Mouse (Mus musculus): ENCODE measurements around the gene Dennd1c. TPM values are rescaled to one million over a fixed set of nuclear protein-coding genes. Genes with fewer than 3 reads are reported as not detected.

Dennd1c gene
- total RNA-seq, 1 experiment: 0.45 TPM

GRCm38 (mm10) chr17:57110005-57110404 lies 31.7 kb upstream of the Dennd1c start:
- Histone ChIP-seq H3K36me3 (ENCODE audit: control insufficient read depth, insufficient read depth, low read length, poor library complexity, severe bottlenecking) (peaks cover 3% of the 10 kb centered on the region; the same call in 1 of the 2 replicates), H3K9me3 (ENCODE audit: control insufficient read depth, insufficient read depth, low read depth, low read length) (no peaks in the 10 kb centered on the region), H3K9ac (ENCODE audit: insufficient read depth, low read depth, low read length, poor library complexity, severe bottlenecking) (no peak overlapping the region), H3K4me3 (ENCODE audit: insufficient read depth in 1 of 2, low read depth in 1 of 2, low read length in 2 of 2, poor library complexity in 1 of 2, severe bottlenecking in 1 of 2) (no peak overlapping the region), H3K4me1 (ENCODE audit: control insufficient read depth in 2 of 2, insufficient read depth in 2 of 2, low read length in 2 of 2, poor library complexity in 1 of 2) (peaks cover 0 to 4% of the 10 kb centered on the region in 2 experiments; a peak in 1 of 4 replicates), H3K27ac (ENCODE audit: insufficient read depth, low read depth, low read length, poor library complexity, severe bottlenecking) (no peak overlapping the region)
- DNase-seq (ENCODE audit: low read depth, low spot score): no peak
- no peak for TF ChIP-seq ZNF384 (IDR thresholded peaks at IDR 0.05; ENCODE audit: low read depth, low read length)
- no peak for TF ChIP-seq CHD2 (IDR thresholded peaks at IDR 0.05; ENCODE audit: low read depth, low read length)
- TF ChIP-seq HCFC1 (IDR thresholded peaks at IDR 0.05; ENCODE audit: borderline replicate concordance, insufficient read depth, low read length): no peak
- TF ChIP-seq MAFK (IDR thresholded peaks at IDR 0.05; ENCODE audit: insufficient read depth, low read depth, low read length): no peak
- TF ChIP-seq ZC3H11A (IDR thresholded peaks at IDR 0.05; ENCODE audit: borderline replicate concordance, low read depth, low read length): no peak
- in situ Hi-C loops (cut with MboI; ENCODE audit: low sequenced_read_pairs in 2 of 2, unreplicated experiment in 2 of 2): no loop called here

GRCm38 (mm10) chr17:57108666-57109171 lies 30.4 kb upstream of the Dennd1c start:
- Histone ChIP-seq H3K9me3 (ENCODE audit: control insufficient read depth, insufficient read depth, low read depth, low read length) (no peaks in the 10 kb centered on the region), H3K27ac (ENCODE audit: insufficient read depth, low read depth, low read length, poor library complexity, severe bottlenecking) (no peak overlapping the region), H3K4me1 (ENCODE audit: control insufficient read depth in 2 of 2, insufficient read depth in 2 of 2, low read length in 2 of 2, poor library complexity in 1 of 2) (peaks cover 0 to 9% of the 10 kb centered on the region in 2 experiments; a peak in 1 of 4 replicates), H3K4me3 (ENCODE audit: insufficient read depth in 1 of 2, low read depth in 1 of 2, low read length in 2 of 2, poor library complexity in 1 of 2, severe bottlenecking in 1 of 2) (no peak overlapping the region), H3K9ac (ENCODE audit: insufficient read depth, low read depth, low read length, poor library complexity, severe bottlenecking) (no peak overlapping the region), H3K36me3 (ENCODE audit: control insufficient read depth, insufficient read depth, low read length, poor library complexity, severe bottlenecking) (peaks cover 3% of the 10 kb centered on the region; the same call in 1 of the 2 replicates)
- in situ Hi-C loops (cut with MboI; ENCODE audit: low sequenced_read_pairs in 2 of 2, unreplicated experiment in 2 of 2): no loop called here
- no peak for TF ChIP-seq HCFC1 (IDR thresholded peaks at IDR 0.05; ENCODE audit: borderline replicate concordance, insufficient read depth, low read length)
- TF ChIP-seq CHD2 (IDR thresholded peaks at IDR 0.05; ENCODE audit: low read depth, low read length): no peak
- TF ChIP-seq ZNF384 (IDR thresholded peaks at IDR 0.05; ENCODE audit: low read depth, low read length): no peak
- no peak for TF ChIP-seq ZC3H11A (IDR thresholded peaks at IDR 0.05; ENCODE audit: borderline replicate concordance, low read depth, low read length)
- TF ChIP-seq MAFK (IDR thresholded peaks at IDR 0.05; ENCODE audit: insufficient read depth, low read depth, low read length): no peak
- DNase-seq (ENCODE audit: low read depth, low spot score): no peak

GRCm38 (mm10) chr17:57108040-57108665 lies 29.8 kb upstream of the Dennd1c start:
- in situ Hi-C loops (cut with MboI; ENCODE audit: low sequenced_read_pairs in 2 of 2, unreplicated experiment in 2 of 2): no loop called here
- no peak overlapping the region for H3K4me3 ChIP-seq (ENCODE audit: insufficient read depth in 1 of 2, low read depth in 1 of 2, low read length in 2 of 2, poor library complexity in 1 of 2, severe bottlenecking in 1 of 2)
- peaks cover 0 to 9% of the 10 kb centered on the region in 2 experiments; a peak in 1 of 4 replicates for H3K4me1 ChIP-seq (ENCODE audit: control insufficient read depth in 2 of 2, insufficient read depth in 2 of 2, low read length in 2 of 2, poor library complexity in 1 of 2)
- TF ChIP-seq HCFC1 (IDR thresholded peaks at IDR 0.05; ENCODE audit: borderline replicate concordance, insufficient read depth, low read length) (no peak), ZNF384 (IDR thresholded peaks at IDR 0.05; ENCODE audit: low read depth, low read length) (no peak), MAFK (IDR thresholded peaks at IDR 0.05; ENCODE audit: insufficient read depth, low read depth, low read length) (no peak), ZC3H11A (IDR thresholded peaks at IDR 0.05; ENCODE audit: borderline replicate concordance, low read depth, low read length) (no peak), CHD2 (IDR thresholded peaks at IDR 0.05; ENCODE audit: low read depth, low read length) (no peak)
- no peaks in the 10 kb centered on the region for H3K9me3 ChIP-seq (ENCODE audit: control insufficient read depth, insufficient read depth, low read depth, low read length)
- no peak for DNase-seq (ENCODE audit: low read depth, low spot score)
- peaks cover 3% of the 10 kb centered on the region; the same call in 1 of the 2 replicates for H3K36me3 ChIP-seq (ENCODE audit: control insufficient read depth, insufficient read depth, low read length, poor library complexity, severe bottlenecking)
- no peak overlapping the region for H3K27ac ChIP-seq (ENCODE audit: insufficient read depth, low read depth, low read length, poor library complexity, severe bottlenecking)
- no peak overlapping the region for H3K9ac ChIP-seq (ENCODE audit: insufficient read depth, low read depth, low read length, poor library complexity, severe bottlenecking)

GRCm38 (mm10) chr17:57107064-57107463 lies 28.8 kb upstream of the Dennd1c start:
- in situ Hi-C loops (cut with MboI; ENCODE audit: low sequenced_read_pairs in 2 of 2, unreplicated experiment in 2 of 2): no loop called here
- Histone ChIP-seq H3K9me3 (ENCODE audit: control insufficient read depth, insufficient read depth, low read depth, low read length) (no peaks in the 10 kb centered on the region), H3K4me1 (ENCODE audit: control insufficient read depth in 2 of 2, insufficient read depth in 2 of 2, low read length in 2 of 2, poor library complexity in 1 of 2) (peaks cover 0 to 9% of the 10 kb centered on the region in 2 experiments; a peak in 1 of 4 replicates), H3K27ac (ENCODE audit: insufficient read depth, low read depth, low read length, poor library complexity, severe bottlenecking) (no peak overlapping the region), H3K4me3 (ENCODE audit: insufficient read depth in 1 of 2, low read depth in 1 of 2, low read length in 2 of 2, poor library complexity in 1 of 2, severe bottlenecking in 1 of 2) (no peak overlapping the region), H3K9ac (ENCODE audit: insufficient read depth, low read depth, low read length, poor library complexity, severe bottlenecking) (no peak overlapping the region), H3K36me3 (ENCODE audit: control insufficient read depth, insufficient read depth, low read length, poor library complexity, severe bottlenecking) (peaks cover 3% of the 10 kb centered on the region; the same call in 1 of the 2 replicates)
- no peak for DNase-seq (ENCODE audit: low read depth, low spot score)
- TF ChIP-seq CHD2 (IDR thresholded peaks at IDR 0.05; ENCODE audit: low read depth, low read length): no peak
- TF ChIP-seq ZC3H11A (IDR thresholded peaks at IDR 0.05; ENCODE audit: borderline replicate concordance, low read depth, low read length): no peak
- TF ChIP-seq MAFK (IDR thresholded peaks at IDR 0.05; ENCODE audit: insufficient read depth, low read depth, low read length): no peak
- TF ChIP-seq HCFC1 (IDR thresholded peaks at IDR 0.05; ENCODE audit: borderline replicate concordance, insufficient read depth, low read length): no peak
- no peak for TF ChIP-seq ZNF384 (IDR thresholded peaks at IDR 0.05; ENCODE audit: low read depth, low read length)

Measured in ES-E14 (cell line).